In genomic region chr11:18963202-18964136, GRCm38 (mm10) we compare ENCODE assay signal across 11 mouse cellular contexts. TPM values are rescaled to one million over a fixed set of nuclear protein-coding genes. Genes with fewer than 3 reads are reported as not detected.
A peak's percentile ranks its signal among the peaks of the same experiment; 100 is the strongest.
DNase-seq lines count a peak whose midpoint lies in the region; ATAC-seq and TF ChIP-seq lines count a peak whose summit lies in the region.
"Had no signal": no experiment of that assay in that cellular context is flagged by ENCODE, and none has a peak within 500 bp of the region (broad histone marks: within the 10 kb centered on the region; RNA-seq: fewer than 3 reads in every experiment).

No protein-coding gene starts in this region.

- peaks cover 14% of the 10 kb centered on the region for H3K27me3 ChIP-seq in forebrain, embryonic 10.5 days (ENCODE audit: poor library complexity, severe bottlenecking)
- H3K27me3 ChIP-seq in forebrain, embryonic 16.5 days (replicated peaks; ENCODE audit: control insufficient read depth, insufficient read depth, low read length), result no peaks in the 10 kb centered on the region
- H3K27me3 ChIP-seq in kidney, embryonic 16.5 days (ENCODE audit: insufficient read depth, low read length), result no peaks in the 10 kb centered on the region
- H3K27me3 ChIP-seq in heart, postnatal 0 days (ENCODE audit: control insufficient read depth, insufficient read depth, low read length), result no peaks in the 10 kb centered on the region

- H3K9me3 ChIP-seq in forebrain, embryonic 10.5 days, result no peaks in the 10 kb centered on the region
- H3K9me3 ChIP-seq in forebrain, embryonic 16.5 days (ENCODE audit: control insufficient read depth, low read length), result no peaks in the 10 kb centered on the region
- no peaks in the 10 kb centered on the region for H3K9me3 ChIP-seq in kidney, embryonic 16.5 days (ENCODE audit: low read length)
- no peaks in the 10 kb centered on the region for H3K9me3 ChIP-seq in heart, postnatal 0 days (replicated peaks; ENCODE audit: control insufficient read depth, low read length)

- no peak overlapping the region for H3K4me2 ChIP-seq in forebrain, embryonic 16.5 days (ENCODE audit: low read length)
- H3K4me2 ChIP-seq in kidney, embryonic 16.5 days (replicated peaks; ENCODE audit: low read depth, low read length), result no peak overlapping the region
- H3K4me2 ChIP-seq in heart, postnatal 0 days (ENCODE audit: low read depth, low read length), result peak overlapping the region; percentile 18; the same call in 1 of the 2 replicates

- no peak for TF ChIP-seq CTCF in heart, postnatal 0 days (IDR thresholded peaks at IDR 0.05; ENCODE audit: low read depth)

- no peak for ATAC-seq in forebrain, embryonic 16.5 days
- ATAC-seq in kidney, embryonic 16.5 days (ENCODE audit: low FRiP score, low TSS enrichment), result peak; percentile 70; the same call in 1 of the 2 replicates
- no peak for ATAC-seq in heart, postnatal 0 days (ENCODE audit: insufficient read depth, low read depth)

- peaks cover 32% of the 10 kb centered on the region for H3K4me1 ChIP-seq in forebrain, embryonic 10.5 days
- H3K4me1 ChIP-seq in forebrain, embryonic 16.5 days (replicated peaks; ENCODE audit: control insufficient read depth, insufficient read depth, low read length), result no peaks in the 10 kb centered on the region; the same call in 1 of the 2 replicates
- peaks cover 45% of the 10 kb centered on the region for H3K4me1 ChIP-seq in kidney, embryonic 16.5 days (ENCODE audit: insufficient read depth, low read length)
- H3K4me1 ChIP-seq in heart, postnatal 0 days (ENCODE audit: control insufficient read depth, insufficient read depth), result peaks cover 72% of the 10 kb centered on the region

- no peak overlapping the region for H3K4me3 ChIP-seq in forebrain, embryonic 10.5 days
- H3K4me3 ChIP-seq in forebrain, embryonic 16.5 days (replicated peaks; ENCODE audit: low read length), result no peak overlapping the region
- no peak overlapping the region for H3K4me3 ChIP-seq in kidney, embryonic 16.5 days (ENCODE audit: low read length)
- H3K4me3 ChIP-seq in heart, postnatal 0 days (ENCODE audit: low read depth, low read length), result no peak overlapping the region

- DNase-seq in forebrain, embryonic 10.5 days (ENCODE audit: extremely low spot score, low spot score), result no peak
- DNase-seq in kidney, postnatal 25 days, result no peak
- DNase-seq in heart, postnatal 0 days (ENCODE audit: low spot score), result peak; percentile 73
- DNase-seq in lung, postnatal 36 days, result peak; percentile 73
- no peak for DNase-seq in testis, postnatal 10 days (ENCODE audit: low spot score)
- DNase-seq in layer of hippocampus, adult 8-10 months (ENCODE audit: low spot score in 2 of 2), result no peak
- DNase-seq: cerebellum, adult 9-11 months; gastrocnemius, postnatal 36 days; kidney, postnatal 14 days had no signal

- no peaks in the 10 kb centered on the region for H3K36me3 ChIP-seq in forebrain, embryonic 10.5 days (replicated peaks)
- H3K36me3 ChIP-seq in forebrain, embryonic 16.5 days (ENCODE audit: control insufficient read depth, insufficient read depth), result no peaks in the 10 kb centered on the region
- 0 out of 2 replicates have a peak, but pooled peaks cover 5% of the 10 kb centered on the region for H3K36me3 ChIP-seq in kidney, embryonic 16.5 days (ENCODE audit: insufficient read depth, low read length)
- H3K36me3 ChIP-seq in heart, postnatal 0 days (replicated peaks; ENCODE audit: control insufficient read depth, insufficient read depth, low read length), result no peaks in the 10 kb centered on the region

- no peak for TF ChIP-seq EP300 in heart, postnatal 0 days (IDR thresholded peaks at IDR 0.05; ENCODE audit: low read depth)

- no peak overlapping the region for H3K9ac ChIP-seq in forebrain, embryonic 16.5 days (replicated peaks; ENCODE audit: low read depth, low read length)
- no peak overlapping the region for H3K9ac ChIP-seq in kidney, embryonic 16.5 days (replicated peaks; ENCODE audit: low read length)
- no peak overlapping the region for H3K9ac ChIP-seq in heart, postnatal 0 days (replicated peaks; ENCODE audit: low read depth, low read length)

- H3K27ac ChIP-seq in forebrain, embryonic 10.5 days, result 0 out of 2 replicates have a peak overlapping the region, but pooled peaks have one; percentile 15
- no peak overlapping the region for H3K27ac ChIP-seq in forebrain, embryonic 16.5 days (ENCODE audit: low read length)
- H3K27ac ChIP-seq in kidney, embryonic 16.5 days (ENCODE audit: low read length), result 0 out of 2 replicates have a peak overlapping the region, but pooled peaks have one; percentile 9
- H3K27ac ChIP-seq in heart, postnatal 0 days (ENCODE audit: low read depth), result peak overlapping the region; percentile 85

- 56% methylated on average over 15 of the region's 15 CpGs for WGBS in forebrain, embryonic 10.5 days
- WGBS in forebrain, embryonic 16.5 days, result 61% methylated on average over 15 of the region's 15 CpGs
- WGBS in kidney, embryonic 16.5 days, result 31% methylated on average over 15 of the region's 15 CpGs
- 33% methylated on average over 15 of the region's 15 CpGs for WGBS in heart, postnatal 0 days

RNA-seq across cellular contexts. Expression of gene Meis1, which starts 55.3 kb away (rescaled TPM):
- 36.1 and 39.6 TPM in 2 replicates for polyA plus RNA-seq in forebrain, embryonic 10.5 days (2016; fragmentation: Nextera tagmentation; extraction: Ambion mirVana)
- polyA plus RNA-seq in forebrain, embryonic 16.5 days (2015; fragmentation: Nextera tagmentation; extraction: Ambion mirVana), result 28.5 and 41.4 TPM in 2 replicates
- 124 and 127 TPM in 2 replicates for polyA plus RNA-seq in kidney, embryonic 16.5 days (2015; fragmentation: Nextera tagmentation; extraction: Ambion mirVana)
- 24.8 and 34.8 TPM in 2 replicates for total RNA-seq in heart, postnatal 0 days (2014; rRNA removed; ENCODE audit: low replicate concordance)
- 35.4 and 36.5 TPM in 2 replicates for polyA plus RNA-seq in heart, postnatal 0 days (2015; fragmentation: Nextera tagmentation; extraction: Ambion mirVana)
- 1 to 10 TPM; 2.2 to 3.0 (median 2.6) TPM for total RNA-seq in layer of hippocampus, adult 8-10 months (2022)

Comparison
In these comparisons a context has a peak if more than half of its experiments do, and no peak if none do; other contexts are left out.
1. DNase-seq: peak in heart, postnatal 0 days (single experiment) and lung, postnatal 36 days (single experiment); none in forebrain, embryonic 10.5 days (single experiment), kidney, postnatal 25 days (0 of 2), testis, postnatal 10 days (single experiment) and layer of hippocampus, adult 8-10 months (0 of 2).